Mouse (Mus musculus): ENCODE results near the gene Pot1b. TPM values are rescaled to one million over a fixed set of nuclear protein-coding genes. Genes with fewer than 3 reads are reported as not detected.

Pot1b gene
- 7.2 TPM in 2 replicates for polyA plus RNA-seq (2015; fragmentation: Nextera tagmentation; extraction: Ambion mirVana)

DNA sequence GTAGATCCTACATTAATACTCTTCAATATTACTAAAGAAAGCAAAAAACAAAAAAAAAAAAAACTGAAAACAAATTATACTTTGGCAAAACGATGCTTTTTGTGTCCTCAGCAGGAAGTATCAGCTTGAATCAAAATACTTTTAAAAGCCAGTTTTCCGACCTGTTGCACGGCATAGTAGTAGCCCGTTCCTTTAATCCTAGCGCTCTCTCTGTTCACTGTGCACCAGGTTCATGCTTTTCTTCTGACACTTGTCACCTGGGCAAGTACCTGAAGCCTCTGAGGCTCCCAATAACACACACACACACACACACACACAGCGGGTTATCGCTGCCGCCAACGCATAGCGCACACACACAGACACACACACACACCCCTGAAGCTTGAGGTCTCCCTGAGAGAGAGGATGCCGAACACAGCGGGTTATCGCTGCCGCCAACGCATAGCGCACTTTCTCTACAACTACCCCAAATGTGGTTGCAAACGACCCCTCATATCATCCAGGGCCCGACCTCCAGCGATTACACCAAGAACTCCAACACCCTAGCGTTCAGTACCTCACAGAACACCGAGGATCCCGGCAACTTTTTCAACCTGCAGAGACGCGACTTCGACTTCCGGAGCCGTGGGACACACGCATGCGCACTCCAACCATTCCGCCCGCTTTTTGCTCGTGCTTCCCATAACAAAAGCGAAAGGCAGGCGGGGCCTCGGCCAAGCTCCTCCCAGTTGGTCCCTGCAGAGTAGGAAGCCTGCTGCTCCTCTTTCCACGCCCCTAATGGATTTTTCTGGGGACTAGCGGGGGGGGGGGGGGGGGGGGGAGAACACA is at the start of gene Pot1b:
TSS of gene Pot1b (minus strand) at position 645 of the 828 bp plus-strand sequence.
- H3K36me3 ChIP-seq: 0 out of 2 replicates have a peak, but pooled peaks cover 2% of the 10 kb centered on the region
- H3K4me3 ChIP-seq (replicated peaks): peak within 1 kb of the TSS; percentile 82
- H3K27me3 ChIP-seq (replicated peaks): no peaks in the 10 kb centered on the region
- peak; percentile 99 for ATAC-seq (ENCODE audit: low FRiP score)
- no peaks in the 10 kb centered on the region for H3K9me3 ChIP-seq (replicated peaks)
- peak within 1 kb of the TSS; percentile 63; the same call in 1 of the 2 replicates for H3K27ac ChIP-seq (replicated peaks)
- under 1% methylated on average over 36 of the region's 37 CpGs for WGBS
- peak within 1 kb of the TSS; percentile 87 for H3K4me2 ChIP-seq
- peaks cover 2% of the 10 kb centered on the region; the same call in 1 of the 2 replicates for H3K4me1 ChIP-seq
- peak within 1 kb of the TSS; percentile 61 for H3K9ac ChIP-seq (replicated peaks)

DNA sequence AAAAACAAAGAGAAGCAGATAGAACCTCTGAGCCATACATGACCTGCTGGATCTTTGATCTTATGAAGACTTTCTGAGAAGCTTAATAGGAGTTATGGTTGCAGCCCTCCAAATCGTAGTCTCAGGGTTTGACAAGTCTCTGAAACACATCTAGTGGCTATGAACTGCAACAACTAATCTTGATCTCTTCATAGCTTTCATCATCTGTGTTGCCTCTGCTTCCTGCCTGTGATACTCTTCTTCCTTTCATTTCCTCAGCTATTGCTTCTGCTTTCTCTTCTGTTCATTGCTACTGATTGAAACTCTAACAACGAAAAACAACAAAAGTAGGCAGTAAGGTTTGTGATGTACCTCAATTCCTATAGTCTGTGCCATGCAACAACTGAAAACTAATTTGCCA is 38.7 kb upstream of the Pot1b start:
- WGBS: 84% methylated on average over 2 of the region's 2 CpGs
- Histone ChIP-seq H3K9me3 (replicated peaks) (no peaks in the 10 kb centered on the region), H3K4me1 (no peaks in the 10 kb centered on the region), H3K36me3 (no peaks in the 10 kb centered on the region), H3K9ac (replicated peaks) (no peak overlapping the region), H3K27ac (replicated peaks) (no peak overlapping the region), H3K27me3 (replicated peaks) (no peaks in the 10 kb centered on the region), H3K4me2 (no peak overlapping the region), H3K4me3 (replicated peaks) (no peak overlapping the region)
- ATAC-seq (ENCODE audit: low FRiP score): no peak

DNA sequence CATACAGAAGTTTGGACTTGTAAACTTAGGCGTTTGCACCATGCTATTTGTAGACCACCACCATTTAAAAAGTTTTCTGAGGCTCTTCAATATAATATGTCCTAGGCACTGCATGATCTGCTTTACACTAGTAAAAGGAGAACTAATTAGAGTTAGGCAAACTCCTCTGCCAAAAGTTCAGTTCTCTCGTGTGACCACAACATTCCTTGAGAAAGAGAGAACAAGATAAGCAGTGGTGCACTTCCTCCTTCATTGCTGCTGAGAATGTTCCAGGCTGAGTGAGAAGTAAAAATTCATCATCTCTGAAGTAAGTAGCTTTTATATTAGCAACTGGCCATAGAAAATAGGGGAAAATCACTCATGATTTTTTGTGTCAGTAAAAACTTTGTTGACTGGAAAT is 37.4 kb upstream of the Pot1b start, which contains the start of gene Adgre4:
TSS of gene Adgre4 (plus strand) at position 199 of the 400 bp plus-strand sequence.
- 71% methylated on average over 2 of the region's 2 CpGs for WGBS
- no peak for ATAC-seq (ENCODE audit: low FRiP score)
- no peak within 1 kb of the TSS for H3K4me2 ChIP-seq
- no peak within 1 kb of the TSS for H3K4me3 ChIP-seq (replicated peaks)
- no peak within 1 kb of the TSS for H3K27ac ChIP-seq (replicated peaks)
- H3K4me1 ChIP-seq: no peaks in the 10 kb centered on the region
- no peaks in the 10 kb centered on the region for H3K27me3 ChIP-seq (replicated peaks)
- no peaks in the 10 kb centered on the region for H3K36me3 ChIP-seq
- no peak within 1 kb of the TSS for H3K9ac ChIP-seq (replicated peaks)
- no peaks in the 10 kb centered on the region for H3K9me3 ChIP-seq (replicated peaks)

DNA sequence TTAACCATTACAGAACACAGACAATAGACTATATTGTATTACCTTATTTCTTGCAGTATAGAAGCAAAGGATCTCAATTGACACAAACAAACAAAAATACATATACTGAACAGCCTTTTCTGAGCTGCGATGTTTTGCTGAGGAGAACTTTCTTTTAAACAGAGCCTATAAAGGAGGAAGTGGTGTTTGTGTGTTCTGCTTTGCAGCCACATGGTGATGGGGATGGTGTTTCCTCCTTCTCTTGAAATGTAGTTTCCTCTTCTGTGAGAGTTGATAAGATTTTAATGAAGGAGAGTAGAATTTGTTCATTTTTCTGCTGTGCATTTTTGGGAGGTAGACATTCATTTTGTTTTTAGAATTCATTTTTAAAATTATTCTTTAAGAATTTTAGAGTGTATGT is 24.2 kb upstream of the Pot1b start:
- Histone ChIP-seq H3K9ac (replicated peaks) (no peak overlapping the region), H3K27me3 (replicated peaks) (no peaks in the 10 kb centered on the region), H3K9me3 (replicated peaks) (no peaks in the 10 kb centered on the region), H3K4me2 (no peak overlapping the region), H3K4me1 (no peaks in the 10 kb centered on the region), H3K36me3 (no peaks in the 10 kb centered on the region), H3K27ac (replicated peaks) (no peak overlapping the region), H3K4me3 (replicated peaks) (no peak overlapping the region)
- 91% methylated on average over 1 of the region's 1 CpGs for WGBS
- no peak for ATAC-seq (ENCODE audit: low FRiP score)

DNA sequence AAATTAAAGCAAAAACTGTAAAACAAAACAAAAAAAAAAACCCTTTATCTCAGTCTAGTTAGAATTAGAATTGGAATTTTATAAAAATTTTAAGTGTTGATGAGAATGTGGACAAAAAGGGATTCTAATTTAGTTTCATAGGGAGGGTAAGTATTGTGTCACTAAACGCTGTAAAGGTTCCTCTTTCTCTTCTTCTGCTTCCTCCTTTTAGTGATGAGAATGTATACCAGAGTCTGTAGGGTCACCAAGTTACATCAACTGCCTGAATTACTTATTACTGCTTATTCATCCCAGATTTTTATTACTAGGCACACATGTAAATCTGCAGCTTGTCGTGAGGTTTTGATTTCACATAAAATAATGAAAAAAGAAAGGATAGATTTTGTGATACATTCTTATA is 13.8 kb upstream of the Pot1b start:
- Histone ChIP-seq H3K27ac (replicated peaks) (no peak overlapping the region), H3K36me3 (no peaks in the 10 kb centered on the region), H3K4me2 (no peak overlapping the region), H3K9ac (replicated peaks) (no peak overlapping the region), H3K9me3 (replicated peaks) (no peaks in the 10 kb centered on the region), H3K4me3 (replicated peaks) (no peak overlapping the region), H3K4me1 (no peaks in the 10 kb centered on the region), H3K27me3 (replicated peaks) (no peaks in the 10 kb centered on the region)
- WGBS: 83% methylated on average over 2 of the region's 2 CpGs
- no peak for ATAC-seq (ENCODE audit: low FRiP score)

DNA sequence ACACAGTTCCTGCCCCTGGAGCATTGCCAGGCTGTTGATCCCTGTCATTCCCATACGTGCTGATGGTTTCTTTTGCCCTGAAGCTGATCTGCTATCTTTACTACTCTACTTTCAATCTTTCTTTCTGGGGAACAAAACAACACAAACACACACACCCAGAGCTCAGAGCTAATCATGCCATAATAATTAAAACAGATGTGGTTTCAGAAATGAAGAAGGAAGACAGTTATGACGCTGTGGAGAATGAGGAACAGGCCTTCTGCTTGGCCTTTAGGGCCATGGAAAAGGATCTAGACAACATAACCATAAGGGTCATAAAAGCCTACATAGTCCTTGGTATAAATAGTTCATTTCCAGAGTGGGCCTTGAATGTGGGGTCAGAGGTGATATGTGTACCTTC is 9.8 kb upstream of the Pot1b start:
- H3K9ac ChIP-seq (replicated peaks): no peak overlapping the region
- no peak overlapping the region for H3K27ac ChIP-seq (replicated peaks)
- ATAC-seq (ENCODE audit: low FRiP score): no peak
- H3K4me2 ChIP-seq: no peak overlapping the region
- no peaks in the 10 kb centered on the region for H3K36me3 ChIP-seq
- H3K27me3 ChIP-seq (replicated peaks): no peaks in the 10 kb centered on the region
- H3K4me3 ChIP-seq (replicated peaks): no peak overlapping the region
- WGBS: 81% methylated on average over 2 of the region's 2 CpGs
- H3K9me3 ChIP-seq (replicated peaks): no peaks in the 10 kb centered on the region
- no peaks in the 10 kb centered on the region for H3K4me1 ChIP-seq

DNA sequence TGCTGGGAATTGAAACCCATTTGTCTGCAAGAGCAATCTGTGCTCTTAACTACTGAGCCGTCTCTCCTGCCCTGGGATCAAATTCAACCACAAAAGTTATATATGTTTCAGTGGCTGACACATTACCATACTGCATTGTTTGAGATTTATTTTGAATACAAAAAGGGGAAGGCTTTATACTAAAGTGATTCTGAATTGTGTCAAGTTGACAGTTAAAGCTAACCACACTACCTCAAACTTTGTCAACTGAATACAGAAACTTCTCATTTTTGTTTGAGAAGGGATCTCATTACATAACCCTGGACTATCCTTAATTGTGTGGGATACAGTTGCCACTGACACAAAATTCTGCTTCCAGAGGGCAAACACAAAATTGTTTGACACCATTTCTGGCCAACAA is 8.8 kb upstream of the Pot1b start:
- H3K4me2 ChIP-seq: no peak overlapping the region
- no peaks in the 10 kb centered on the region for H3K36me3 ChIP-seq
- H3K27me3 ChIP-seq (replicated peaks): no peaks in the 10 kb centered on the region
- no peaks in the 10 kb centered on the region for H3K9me3 ChIP-seq (replicated peaks)
- WGBS: 90% methylated on average over 1 of the region's 1 CpGs
- H3K9ac ChIP-seq (replicated peaks): no peak overlapping the region
- H3K4me1 ChIP-seq: no peaks in the 10 kb centered on the region
- H3K4me3 ChIP-seq (replicated peaks): no peak overlapping the region
- no peak overlapping the region for H3K27ac ChIP-seq (replicated peaks)
- no peak for ATAC-seq (ENCODE audit: low FRiP score)

DNA sequence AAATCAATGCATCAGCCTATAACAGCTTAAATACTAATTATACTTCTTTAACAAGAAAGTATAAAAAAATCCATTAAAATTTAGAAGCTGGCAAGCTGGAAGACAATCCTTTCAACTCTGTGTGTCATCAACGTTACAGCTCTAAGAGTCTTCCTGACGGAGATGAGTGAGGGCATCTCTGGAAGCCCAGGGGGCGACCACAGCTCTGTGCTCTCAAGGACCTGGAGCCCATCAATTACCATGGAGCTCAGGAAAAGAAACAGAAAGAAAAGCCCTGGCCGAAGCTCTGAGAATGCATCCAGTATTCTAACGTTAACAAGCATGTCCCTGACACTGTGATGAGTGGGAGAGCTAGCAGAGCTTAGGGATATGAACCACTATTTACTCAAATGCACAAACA is 9.6 kb downstream of the Pot1b start:
- 43% methylated on average over 5 of the region's 5 CpGs for WGBS
- ATAC-seq (ENCODE audit: low FRiP score): no peak
- no peaks in the 10 kb centered on the region for H3K9me3 ChIP-seq (replicated peaks)

DNA sequence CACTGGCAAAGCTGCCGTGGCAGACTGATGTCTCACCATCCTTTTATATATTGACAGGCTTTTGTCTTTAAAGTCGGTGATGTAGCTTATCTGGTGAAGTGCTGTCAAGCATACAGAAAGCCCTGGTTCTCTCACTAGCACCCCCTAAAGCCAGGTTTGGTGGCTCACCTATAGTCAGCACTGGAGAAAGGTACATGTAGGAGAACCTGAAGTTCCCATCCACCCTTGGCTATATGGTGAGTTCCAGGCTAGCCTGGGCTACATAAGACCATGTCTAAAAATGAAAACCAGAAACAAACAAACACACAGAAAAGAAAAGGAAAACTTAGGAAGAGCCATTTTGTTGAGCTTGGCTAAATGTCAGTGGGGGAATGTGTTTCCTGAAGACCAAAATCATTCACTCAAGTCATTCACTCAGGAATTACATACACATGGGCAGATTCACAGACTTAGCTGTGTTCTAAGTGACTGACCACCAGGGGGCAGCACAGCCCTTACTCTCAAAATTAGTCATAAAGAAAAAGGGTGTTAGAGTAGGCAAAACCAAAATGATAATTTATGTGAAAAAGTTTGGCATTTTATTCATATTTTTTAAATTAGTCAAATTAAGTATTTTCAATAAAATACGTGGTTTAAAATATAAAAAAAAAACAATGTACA is 10.1 kb downstream of the Pot1b start:
- 67% methylated on average over 3 of the region's 3 CpGs for WGBS
- H3K36me3 ChIP-seq: peaks cover 31% of the 10 kb centered on the region
- no peaks in the 10 kb centered on the region for H3K4me1 ChIP-seq
- no peak overlapping the region for H3K4me3 ChIP-seq (replicated peaks)
- peak; percentile 66 for ATAC-seq (ENCODE audit: low FRiP score)
- no peak overlapping the region for H3K9ac ChIP-seq (replicated peaks)
- no peak overlapping the region for H3K4me2 ChIP-seq
- no peaks in the 10 kb centered on the region for H3K27me3 ChIP-seq (replicated peaks)
- no peaks in the 10 kb centered on the region for H3K9me3 ChIP-seq (replicated peaks)
- H3K27ac ChIP-seq (replicated peaks): no peak overlapping the region

More for the DNA sequence above, 9.6 kb downstream of the Pot1b start:
- Histone ChIP-seq H3K4me2 (no peak overlapping the region), H3K4me3 (replicated peaks) (no peak overlapping the region), H3K9ac (replicated peaks) (no peak overlapping the region), H3K27me3 (replicated peaks) (no peaks in the 10 kb centered on the region), H3K36me3 (peaks cover 25% of the 10 kb centered on the region), H3K27ac (replicated peaks) (no peak overlapping the region), H3K4me1 (no peaks in the 10 kb centered on the region)

DNA sequence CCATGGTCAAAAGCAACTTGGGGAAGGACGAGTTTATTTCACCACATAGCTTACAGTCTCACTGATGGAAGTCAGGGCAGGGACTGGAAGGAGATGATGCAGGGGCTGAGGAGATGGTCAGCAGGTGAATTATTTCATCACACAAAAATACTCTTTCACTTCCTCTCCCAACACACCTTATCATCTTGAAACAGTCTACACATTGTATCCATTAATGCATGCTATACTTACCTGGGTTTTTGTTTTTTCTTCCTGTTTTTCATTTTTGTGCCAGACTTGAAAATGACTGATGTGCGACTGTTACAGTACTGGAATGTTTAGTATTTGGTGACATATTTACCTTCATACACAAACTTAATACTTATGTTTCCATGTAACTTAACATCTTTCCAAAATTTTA is 13.0 kb downstream of the Pot1b start:
- WGBS: 85% methylated on average over 2 of the region's 2 CpGs
- no peak for ATAC-seq (ENCODE audit: low FRiP score)
- Histone ChIP-seq H3K4me3 (replicated peaks) (no peak overlapping the region), H3K4me2 (no peak overlapping the region), H3K36me3 (peaks cover 26% of the 10 kb centered on the region), H3K9me3 (replicated peaks) (no peaks in the 10 kb centered on the region), H3K9ac (replicated peaks) (no peak overlapping the region), H3K27ac (replicated peaks) (no peak overlapping the region), H3K27me3 (replicated peaks) (no peaks in the 10 kb centered on the region), H3K4me1 (no peaks in the 10 kb centered on the region)

DNA sequence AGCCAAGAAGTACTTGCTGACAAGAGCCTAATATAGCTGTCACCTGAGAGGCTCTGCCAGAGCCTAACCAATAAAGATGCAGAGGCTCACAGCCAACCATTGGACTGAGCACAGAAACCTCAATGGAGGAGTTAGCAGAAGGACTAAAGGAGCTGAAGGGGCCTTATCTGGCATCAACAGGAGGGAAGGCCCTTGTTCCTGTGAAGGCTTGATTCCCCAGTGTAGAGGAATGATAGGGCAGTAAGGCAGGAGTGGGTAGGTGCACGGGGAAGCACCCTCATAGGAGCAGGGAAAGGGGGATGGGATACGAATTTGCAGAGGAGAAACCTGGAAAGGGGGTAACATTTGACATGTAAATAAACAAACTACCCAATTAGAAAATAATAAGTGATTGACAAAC is 51.3 kb downstream of the Pot1b start:
- Histone ChIP-seq H3K27me3 (replicated peaks) (no peaks in the 10 kb centered on the region), H3K4me3 (replicated peaks) (no peak overlapping the region), H3K27ac (replicated peaks) (no peak overlapping the region), H3K9me3 (replicated peaks) (no peaks in the 10 kb centered on the region), H3K4me2 (no peak overlapping the region), H3K9ac (replicated peaks) (no peak overlapping the region), H3K36me3 (peaks cover 21% of the 10 kb centered on the region), H3K4me1 (no peaks in the 10 kb centered on the region)
- ATAC-seq (ENCODE audit: low FRiP score): no peak
- WGBS: 92% methylated on average over 2 of the region's 2 CpGs

DNA sequence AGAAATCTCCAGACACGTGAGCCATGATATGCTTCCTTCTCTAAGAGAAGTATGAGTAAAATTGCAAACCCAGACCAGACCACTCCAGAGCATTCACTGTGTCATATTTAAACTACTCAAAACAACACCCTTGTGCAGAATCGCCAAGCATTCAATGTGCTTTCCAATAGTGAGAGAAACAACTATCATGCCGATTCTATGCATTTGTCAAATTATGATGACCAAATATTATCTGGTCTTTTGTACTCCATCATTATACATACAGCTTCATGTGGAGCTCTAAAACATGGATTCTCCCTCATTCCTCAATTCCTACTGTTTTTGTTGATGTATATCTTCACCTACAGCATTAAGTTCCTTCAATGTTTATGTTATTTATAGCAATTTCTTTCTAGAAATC is 87.3 kb downstream of the Pot1b start, which contains the start of gene Vmn2r118:
TSS of gene Vmn2r118 (minus strand) at position 101 of the 400 bp plus-strand sequence.
- ATAC-seq (ENCODE audit: low FRiP score): no peak
- no peak within 1 kb of the TSS for H3K27ac ChIP-seq (replicated peaks)
- H3K36me3 ChIP-seq: no peaks in the 10 kb centered on the region
- no peaks in the 10 kb centered on the region for H3K27me3 ChIP-seq (replicated peaks)
- H3K4me2 ChIP-seq: no peak within 1 kb of the TSS
- 92% methylated on average over 3 of the region's 3 CpGs for WGBS
- H3K4me1 ChIP-seq: no peaks in the 10 kb centered on the region
- H3K4me3 ChIP-seq (replicated peaks): no peak within 1 kb of the TSS
- no peak within 1 kb of the TSS for H3K9ac ChIP-seq (replicated peaks)
- H3K9me3 ChIP-seq (replicated peaks): no peaks in the 10 kb centered on the region
